Mouse (Mus musculus): ENCODE data around the gene Katnbl1. TPM values are rescaled to one million over a fixed set of nuclear protein-coding genes. Genes with fewer than 3 reads are reported as not detected.

Katnbl1 gene
- total RNA-seq (2023) = 10.7 TPM

DNA sequence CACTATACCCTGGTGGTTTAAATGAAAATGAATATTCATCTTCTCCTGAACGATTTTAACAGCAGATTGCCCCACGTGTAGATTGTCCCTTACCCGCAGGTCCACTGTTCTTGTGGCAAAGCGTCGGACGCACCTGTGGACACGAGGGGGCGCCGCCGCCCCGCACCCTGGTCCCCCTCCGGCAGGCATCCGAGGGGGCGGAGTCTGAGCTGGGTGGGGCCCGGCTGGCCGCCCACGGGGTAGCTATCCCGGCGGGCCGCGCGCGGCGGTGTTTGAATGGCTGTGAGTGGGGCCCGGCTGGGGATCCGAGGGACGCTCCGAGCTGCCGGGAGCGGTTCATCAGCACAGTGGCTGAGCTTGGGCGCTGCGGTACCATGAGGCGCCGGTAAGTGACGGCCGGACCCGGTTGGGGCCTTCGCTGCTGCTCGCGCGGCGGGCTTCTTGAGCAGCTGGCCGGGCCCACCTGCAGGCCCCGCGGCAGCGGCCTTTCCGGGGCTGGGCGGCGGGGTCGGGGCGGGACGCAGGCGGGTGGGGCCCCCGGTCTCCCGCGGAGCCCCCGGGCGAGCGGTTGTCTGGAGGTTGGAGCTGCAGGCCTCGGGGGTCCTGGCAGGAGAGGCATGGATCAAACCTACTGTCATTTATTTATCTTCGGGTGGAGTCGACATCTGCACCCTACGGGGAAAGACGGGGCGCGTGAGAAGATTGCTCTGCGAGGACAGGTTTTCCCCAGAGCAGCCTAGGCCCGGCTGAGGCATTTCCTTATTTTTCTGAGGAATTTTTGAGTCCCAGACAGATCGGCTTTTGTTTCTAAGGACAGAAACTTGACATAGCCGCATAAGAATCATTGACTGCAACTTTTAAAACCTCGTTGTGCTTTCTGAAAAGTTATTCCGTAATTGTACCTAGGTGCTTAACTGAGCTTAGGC, at the start of gene Katnbl1:
Gene Katnbl1, plus strand, starts transcription at position 239 of the 926 bp plus-strand sequence.

DNA sequence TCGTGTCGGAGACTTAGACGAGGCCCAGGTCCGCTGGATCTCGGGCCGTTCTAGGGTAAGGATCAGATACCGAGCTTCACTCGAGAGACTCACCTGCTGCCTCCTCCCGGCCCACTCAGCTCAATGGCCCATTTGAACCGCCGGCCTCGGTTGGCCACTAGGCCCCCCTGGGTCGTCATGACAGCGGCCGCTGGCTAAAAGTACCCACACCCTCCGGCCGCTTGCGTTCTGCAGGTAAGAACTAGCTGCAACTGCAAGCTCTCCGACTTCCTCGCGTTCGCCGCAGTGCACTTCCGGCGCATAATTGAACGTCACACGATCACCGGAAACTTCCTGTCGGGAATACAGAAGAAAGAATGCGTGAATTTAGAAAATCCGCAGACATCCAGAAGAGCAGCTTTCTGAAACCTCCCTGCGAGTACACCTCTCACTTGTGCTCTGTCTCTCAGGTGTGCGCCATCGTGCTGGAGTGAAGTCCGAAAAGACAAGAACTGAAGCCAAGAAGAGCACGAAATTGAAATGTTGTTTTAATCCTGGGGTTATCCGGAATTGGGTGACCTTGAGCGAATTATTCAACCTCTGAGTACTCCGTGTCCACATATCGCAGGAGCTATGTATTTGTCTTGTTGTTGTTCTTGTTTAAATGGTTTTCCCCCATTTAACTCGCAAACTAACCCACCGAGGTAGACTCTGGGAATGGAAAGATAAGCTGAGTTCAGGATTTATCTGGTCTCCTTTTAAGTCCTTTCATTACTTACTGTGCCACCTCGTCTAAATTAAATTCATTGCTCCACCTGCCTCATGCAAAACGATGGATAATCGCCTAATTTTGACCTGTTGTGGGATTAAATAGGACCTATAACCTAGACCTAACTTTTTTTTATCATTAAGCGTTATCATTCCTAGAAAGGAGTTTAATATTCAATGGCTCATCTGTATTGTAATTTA, 11.0 kb upstream of the Katnbl1 start, which contains the start of gene Emc4:
Gene Emc4, minus strand, starts transcription at position 302 of the 948 bp plus-strand sequence.

GRCm38 (mm10) chr2:112454862-112455564, 76.0 kb downstream of the Katnbl1 start, which contains the start of gene Emc7:
Gene Emc7 (plus strand): TSS chr2:112454997.

Other genes starting within 250 kb of the Katnbl1 start
- not detected for gene Olfr1316, start 244.2 kb upstream of the Katnbl1 start, total RNA-seq (2023)
- not detected for gene Olfr1317, start 238.9 kb upstream of the Katnbl1 start, total RNA-seq (2023)
- gene Olfr1318, start 225.0 kb upstream of the Katnbl1 start, total RNA-seq (2023) = not detected
- 43.4 TPM for gene Lpcat4, start 139.7 kb upstream of the Katnbl1 start, total RNA-seq (2023)
- not detected for gene Nutm1, start 119.9 kb upstream of the Katnbl1 start, total RNA-seq (2023)
- gene Nop10, start 117.3 kb upstream of the Katnbl1 start, total RNA-seq (2023) = 66.9 TPM
- gene Slc12a6, start 113.4 kb upstream of the Katnbl1 start, total RNA-seq (2023) = 104 TPM
- not detected for gene Gm21985, start 112.9 kb upstream of the Katnbl1 start, total RNA-seq (2023)
- 33.7 TPM for gene Emc4, start 11.2 kb upstream of the Katnbl1 start, total RNA-seq (2023)
- 13.0 TPM for gene Emc7, start 75.8 kb downstream of the Katnbl1 start, total RNA-seq (2023)
- not detected for gene Chrm5, start 101.6 kb downstream of the Katnbl1 start, total RNA-seq (2023)
- 63.3 TPM for gene Aven, start 113.8 kb downstream of the Katnbl1 start, total RNA-seq (2023)